Mouse (Mus musculus) ES-Bruce4 (cell line): Measurements from ENCODE around the gene Allc.

Source experiments
- CTCF ChIP-seq: IDR thresholded peaks from one replicate; pipeline ENCODE4 v1.8.1; 2011; ENCODE audit warnings: low read depth, low read length
- EP300 ChIP-seq: IDR thresholded peaks from 2 replicates; pipeline ENCODE4 v1.6.1; 2011; ENCODE audit warnings: low read depth, low read length; ENCODE audit not compliant: insufficient read depth
- POLR2A ChIP-seq: IDR thresholded peaks from one replicate; pipeline ENCODE4 v1.8.1; 2011; ENCODE audit warnings: low read length; ENCODE audit not compliant: insufficient read depth

- no peak for TF ChIP-seq POLR2A
- no peak for TF ChIP-seq CTCF
- TF ChIP-seq EP300 = no peak
These were observed 41.9 kb upstream of the Allc start for GRCm38 (mm10) chr12:28624251-28624650.
